Mouse (Mus musculus): ENCODE data around the gene Vmn1r117. TPM values are rescaled to one million over a fixed set of nuclear protein-coding genes. Genes with fewer than 3 reads are reported as not detected.
"Not testable (repeated sequence)": the region's sequence is repeated elsewhere in the genome, so short reads cannot be mapped to it uniquely, and the experiment has no call there.

The Vmn1r117 gene
- not detected in 2 replicates for polyA plus RNA-seq (2014; fragmentation: Nextera tagmentation; extraction: Ambion mirVana)

- not testable (repeated sequence) for H3K9me3 ChIP-seq (ENCODE audit: control insufficient read depth, low read length); ATAC-seq (ENCODE audit: low read depth); H3K4me2 ChIP-seq (ENCODE audit: low read depth, low read length); H3K36me3 ChIP-seq (ENCODE audit: control insufficient read depth, insufficient read depth, low read length); H3K4me3 ChIP-seq (ENCODE audit: low read depth, low read length); H3K4me1 ChIP-seq (ENCODE audit: control insufficient read depth, insufficient read depth, low read length); H3K27me3 ChIP-seq (replicated peaks; ENCODE audit: control insufficient read depth, insufficient read depth, low read length); H3K27ac ChIP-seq (replicated peaks; ENCODE audit: low read depth, low read length); DNase-seq (ENCODE audit: low spot score); H3K9ac ChIP-seq (ENCODE audit: low read depth, low read length)
- no CpG with 5 or more reads among the region's 2 CpGs for WGBS
Observed at GRCm38 (mm10) chr7:20884021-20884420, at the start of gene Vmn1r117. TSS of gene Vmn1r117 (minus strand) at chr7:20884121.

- not testable (repeated sequence) for H3K4me3 ChIP-seq (ENCODE audit: low read depth, low read length); ATAC-seq (ENCODE audit: low read depth)
Observed at GRCm38 (mm10) chr7:20912247-20912646, 28.3 kb upstream of the Vmn1r117 start, which contains the start of gene Vmn1r118. TSS of gene Vmn1r118 (minus strand) at chr7:20912347.

GRCm38 (mm10) chr7:20871956-20872355 lies 12.0 kb downstream of the Vmn1r117 start, which contains the start of gene Vmn1r116:
TSS of gene Vmn1r116 (plus strand) at chr7:20872256.
- not testable (repeated sequence) for H3K4me3 ChIP-seq (ENCODE audit: low read depth, low read length); H3K27me3 ChIP-seq (replicated peaks; ENCODE audit: control insufficient read depth, insufficient read depth, low read length); H3K4me2 ChIP-seq (ENCODE audit: low read depth, low read length); DNase-seq (ENCODE audit: low spot score); ATAC-seq (ENCODE audit: low read depth); H3K9ac ChIP-seq (ENCODE audit: low read depth, low read length); H3K27ac ChIP-seq (replicated peaks; ENCODE audit: low read depth, low read length); H3K9me3 ChIP-seq (ENCODE audit: control insufficient read depth, low read length); H3K4me1 ChIP-seq (ENCODE audit: control insufficient read depth, insufficient read depth, low read length); H3K36me3 ChIP-seq (ENCODE audit: control insufficient read depth, insufficient read depth, low read length)
- WGBS: 70% methylated on average over 2 of the region's 3 CpGs

More at GRCm38 (mm10) chr7:20912247-20912646, 28.3 kb upstream of the Vmn1r117 start, which contains the start of gene Vmn1r118:
- not testable (repeated sequence) for H3K4me2 ChIP-seq (ENCODE audit: low read depth, low read length); H3K9ac ChIP-seq (ENCODE audit: low read depth, low read length); H3K27me3 ChIP-seq (replicated peaks; ENCODE audit: control insufficient read depth, insufficient read depth, low read length); H3K36me3 ChIP-seq (ENCODE audit: control insufficient read depth, insufficient read depth, low read length); H3K27ac ChIP-seq (replicated peaks; ENCODE audit: low read depth, low read length); H3K4me1 ChIP-seq (ENCODE audit: control insufficient read depth, insufficient read depth, low read length); H3K9me3 ChIP-seq (ENCODE audit: control insufficient read depth, low read length); DNase-seq (ENCODE audit: low spot score)
- no CpG with 5 or more reads among the region's 2 CpGs for WGBS

- not testable (repeated sequence) for H3K36me3 ChIP-seq (ENCODE audit: control insufficient read depth, insufficient read depth, low read length); H3K9ac ChIP-seq (ENCODE audit: low read depth, low read length); H3K4me3 ChIP-seq (ENCODE audit: low read depth, low read length); H3K4me2 ChIP-seq (ENCODE audit: low read depth, low read length); DNase-seq (ENCODE audit: low spot score); H3K27me3 ChIP-seq (replicated peaks; ENCODE audit: control insufficient read depth, insufficient read depth, low read length); ATAC-seq (ENCODE audit: low read depth); H3K9me3 ChIP-seq (ENCODE audit: control insufficient read depth, low read length); H3K4me1 ChIP-seq (ENCODE audit: control insufficient read depth, insufficient read depth, low read length); H3K27ac ChIP-seq (replicated peaks; ENCODE audit: low read depth, low read length)
- 93% methylated on average over 1 of the region's 3 CpGs for WGBS
Observed at GRCm38 (mm10) chr7:20844885-20845284, 39.0 kb downstream of the Vmn1r117 start, which contains the start of gene Vmn1r115. TSS of gene Vmn1r115 (minus strand) at chr7:20844985.

Other genes starting within 250 kb of the Vmn1r117 start
- gene Vmn1r107, start 215.2 kb downstream of the Vmn1r117 start, polyA plus RNA-seq (2014; fragmentation: Nextera tagmentation; extraction: Ambion mirVana): not detected in 2 replicates
- not detected in 2 replicates for gene Vmn1r111, start 180.9 kb downstream of the Vmn1r117 start, polyA plus RNA-seq (2014; fragmentation: Nextera tagmentation; extraction: Ambion mirVana)
- not detected in 2 replicates for gene Gm10668, start 153.5 kb downstream of the Vmn1r117 start, polyA plus RNA-seq (2014; fragmentation: Nextera tagmentation; extraction: Ambion mirVana)
- gene Vmn1r112, start 112.9 kb downstream of the Vmn1r117 start, polyA plus RNA-seq (2014; fragmentation: Nextera tagmentation; extraction: Ambion mirVana): not detected in 2 replicates
- not detected in 2 replicates for gene Vmn1r113, start 96.8 kb downstream of the Vmn1r117 start, polyA plus RNA-seq (2014; fragmentation: Nextera tagmentation; extraction: Ambion mirVana)
- gene Vmn1r114, start 71.9 kb downstream of the Vmn1r117 start, polyA plus RNA-seq (2014; fragmentation: Nextera tagmentation; extraction: Ambion mirVana): not detected in 2 replicates
- gene Vmn1r115, start 39.1 kb downstream of the Vmn1r117 start, polyA plus RNA-seq (2014; fragmentation: Nextera tagmentation; extraction: Ambion mirVana): not detected in 2 replicates
- gene Vmn1r116, start 11.9 kb downstream of the Vmn1r117 start, polyA plus RNA-seq (2014; fragmentation: Nextera tagmentation; extraction: Ambion mirVana): not detected in 2 replicates
- gene Vmn1r118, start 28.2 kb upstream of the Vmn1r117 start, polyA plus RNA-seq (2014; fragmentation: Nextera tagmentation; extraction: Ambion mirVana): not detected in 2 replicates
- not detected in 2 replicates for gene Vmn1r119, start 128.3 kb upstream of the Vmn1r117 start, polyA plus RNA-seq (2014; fragmentation: Nextera tagmentation; extraction: Ambion mirVana)
- not detected in 2 replicates for gene Vmn1r120, start 169.7 kb upstream of the Vmn1r117 start, polyA plus RNA-seq (2014; fragmentation: Nextera tagmentation; extraction: Ambion mirVana)
- not detected in 2 replicates for gene Vmn1r121, start 214.4 kb upstream of the Vmn1r117 start, polyA plus RNA-seq (2014; fragmentation: Nextera tagmentation; extraction: Ambion mirVana)

All from embryonic facial prominence, embryonic 14.5 days (tissue).